Mouse (Mus musculus) fat pad, adult 2 months (tissue): ENCODE results near the gene Adar.

Experiments
- DNase-seq: peaks from one replicate; pipeline ENCODE4 v3.0.0-alpha.2; 2011; ENCODE audit warnings: low read depth, low spot score; ENCODE audit errors: extremely low read depth

Adar gene

GRCm38 (mm10) chr3:89730350-89731331, 15.8 kb downstream of the Adar start:
- peak; percentile 37 for DNase-seq

DNA sequence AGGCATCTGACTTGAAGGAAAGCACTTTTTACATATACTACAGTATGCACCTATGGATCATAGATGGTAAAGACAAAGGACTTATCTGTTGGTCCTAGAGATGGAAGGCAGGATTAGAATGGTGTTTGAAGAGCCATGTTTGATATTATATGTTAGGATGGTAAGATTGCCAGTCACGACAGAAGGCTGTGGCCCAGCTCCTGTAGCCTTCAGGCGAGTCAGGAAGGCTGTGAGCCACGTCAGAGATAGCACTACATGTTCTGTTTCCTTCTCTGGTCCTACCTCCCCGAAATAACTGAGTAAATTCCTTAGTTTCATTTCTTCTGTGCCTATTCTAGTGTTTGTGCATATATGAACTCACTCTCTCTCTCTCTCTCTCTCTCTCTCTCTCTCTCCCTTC, 17.3 kb downstream of the Adar start:
- no peak for DNase-seq

- DNase-seq, result no peak
These were observed 23.7 kb downstream of the Adar start for GRCm38 (mm10) chr3:89738509-89738908.

DNA sequence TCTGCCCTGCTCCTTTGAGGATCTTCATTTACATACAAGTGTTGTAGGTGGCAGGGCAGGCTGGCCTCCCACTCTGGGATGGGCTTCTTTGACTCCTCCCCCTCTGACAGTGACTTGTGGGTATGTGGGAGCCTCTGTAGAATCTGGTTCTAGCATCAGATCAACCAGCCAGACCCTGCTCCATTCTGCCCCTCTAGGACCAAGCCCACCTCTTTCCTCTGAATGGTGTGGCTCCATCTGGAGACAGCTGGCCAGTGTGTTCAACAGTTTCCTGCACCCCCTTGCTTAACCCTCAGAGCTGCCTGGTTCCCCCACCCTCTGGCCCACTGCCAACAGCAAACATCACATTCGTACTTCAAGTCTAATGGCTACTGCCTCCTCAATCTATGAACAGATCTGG, 37.5 kb downstream of the Adar start:
- DNase-seq, result no peak

DNA sequence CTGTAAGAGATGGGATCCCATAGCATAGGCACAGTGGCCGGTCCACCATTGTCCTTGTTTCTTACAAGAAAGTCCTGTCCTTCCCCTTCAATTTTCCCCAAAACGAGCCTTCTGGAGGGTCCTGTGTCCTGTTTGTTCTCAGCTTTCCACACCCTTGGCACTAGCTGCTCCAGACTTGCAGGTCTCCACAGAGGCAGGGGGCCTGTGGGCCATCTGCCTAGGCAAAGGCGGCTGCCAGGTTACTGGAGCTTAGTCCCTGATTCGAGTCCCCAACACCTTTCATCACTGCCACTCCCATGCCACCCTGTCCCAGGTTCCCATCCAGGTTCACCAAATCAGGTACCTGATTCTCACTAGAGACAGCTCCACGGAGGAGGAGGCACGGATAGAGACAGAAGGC, 40.5 kb downstream of the Adar start:
- DNase-seq, result no peak

GRCm38 (mm10) chr3:89757851-89758250, 43.0 kb downstream of the Adar start:
- no peak for DNase-seq

- DNase-seq, result no peak
These were observed 45.0 kb downstream of the Adar start for GRCm38 (mm10) chr3:89759786-89760185.

GRCm38 (mm10) chr3:89764119-89764724, 49.4 kb downstream of the Adar start, which contains the start of gene Chrnb2:
TSS of gene Chrnb2 (minus strand) at chr3:89764632.
- no peak for DNase-seq

DNA sequence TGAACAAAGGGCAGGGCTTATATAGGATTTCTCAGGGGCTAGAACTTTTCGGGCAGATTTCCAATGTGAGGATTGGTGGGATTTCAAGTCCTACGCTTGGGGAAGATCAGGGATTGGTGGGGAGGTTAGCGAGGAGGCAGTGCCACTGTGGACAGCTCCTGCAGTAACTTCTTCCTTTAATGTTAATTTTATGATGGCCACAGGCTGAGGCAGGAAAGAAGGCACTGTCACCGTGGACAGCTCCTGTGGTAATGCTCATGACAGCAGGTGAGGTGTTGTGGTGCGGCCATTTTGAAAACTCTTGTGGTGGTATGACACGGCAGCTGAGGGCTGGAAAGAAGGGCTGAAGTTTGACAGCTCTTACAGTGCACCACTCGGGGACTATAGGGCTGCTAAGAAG, 54.8 kb downstream of the Adar start:
- DNase-seq, result no peak

DNA sequence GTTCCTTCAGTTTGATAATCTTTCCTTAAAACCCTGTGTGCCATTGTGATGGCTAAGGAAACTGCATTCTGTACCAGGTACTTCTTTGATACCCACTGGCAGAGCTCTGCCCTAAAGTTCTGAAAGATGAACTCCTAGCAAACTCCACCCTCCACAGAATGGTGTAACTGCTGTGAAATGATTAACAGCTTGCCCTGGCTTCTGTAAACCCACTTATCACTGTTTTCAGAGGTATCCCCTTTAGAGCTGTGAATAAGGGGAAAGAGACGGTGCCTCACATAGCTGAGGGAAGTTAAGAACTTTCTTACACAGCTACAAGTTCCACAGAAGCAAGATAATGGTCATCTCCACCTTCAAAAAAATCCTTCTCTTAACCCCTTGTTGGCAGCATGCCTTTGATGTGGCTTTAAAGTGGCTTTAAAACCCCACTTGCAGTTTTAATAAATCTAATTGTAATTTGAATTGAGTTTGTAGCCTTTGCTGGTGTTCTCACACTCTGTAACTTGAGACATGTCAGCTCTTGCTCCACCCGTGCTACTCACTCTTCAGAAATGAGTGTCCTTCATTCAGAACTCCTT, 55.7 kb downstream of the Adar start:
- no peak for DNase-seq

- no peak for DNase-seq
These were observed 57.8 kb downstream of the Adar start for GRCm38 (mm10) chr3:89772588-89772967.

- no peak for DNase-seq
These were observed 58.3 kb downstream of the Adar start, which contains the start of gene Ube2q1 for GRCm38 (mm10) chr3:89772968-89773709. TSS of gene Ube2q1 (plus strand) at chr3:89773616.

DNA sequence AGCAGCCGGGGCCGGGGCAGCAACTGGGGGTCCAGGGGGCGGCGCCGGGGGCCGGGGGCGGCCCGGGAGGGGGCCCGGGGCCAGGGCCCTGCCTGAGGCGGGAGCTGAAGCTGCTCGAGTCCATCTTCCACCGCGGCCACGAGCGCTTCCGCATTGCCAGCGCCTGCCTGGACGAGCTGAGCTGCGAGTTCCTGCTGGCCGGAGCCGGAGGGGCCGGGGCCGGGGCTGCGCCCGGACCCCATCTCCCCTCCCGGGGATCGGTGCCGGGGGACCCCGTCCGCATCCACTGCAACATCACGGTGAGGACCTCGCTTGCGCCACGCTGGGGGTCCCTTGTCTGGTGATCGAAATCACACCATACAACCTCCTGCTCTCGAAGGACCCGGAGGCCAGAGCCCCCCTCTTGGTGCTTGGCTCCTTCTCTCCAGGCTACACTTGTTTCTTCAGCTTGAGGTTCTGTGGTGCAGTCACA, 59.0 kb downstream of the Adar start:
- DNase-seq, result no peak

DNA sequence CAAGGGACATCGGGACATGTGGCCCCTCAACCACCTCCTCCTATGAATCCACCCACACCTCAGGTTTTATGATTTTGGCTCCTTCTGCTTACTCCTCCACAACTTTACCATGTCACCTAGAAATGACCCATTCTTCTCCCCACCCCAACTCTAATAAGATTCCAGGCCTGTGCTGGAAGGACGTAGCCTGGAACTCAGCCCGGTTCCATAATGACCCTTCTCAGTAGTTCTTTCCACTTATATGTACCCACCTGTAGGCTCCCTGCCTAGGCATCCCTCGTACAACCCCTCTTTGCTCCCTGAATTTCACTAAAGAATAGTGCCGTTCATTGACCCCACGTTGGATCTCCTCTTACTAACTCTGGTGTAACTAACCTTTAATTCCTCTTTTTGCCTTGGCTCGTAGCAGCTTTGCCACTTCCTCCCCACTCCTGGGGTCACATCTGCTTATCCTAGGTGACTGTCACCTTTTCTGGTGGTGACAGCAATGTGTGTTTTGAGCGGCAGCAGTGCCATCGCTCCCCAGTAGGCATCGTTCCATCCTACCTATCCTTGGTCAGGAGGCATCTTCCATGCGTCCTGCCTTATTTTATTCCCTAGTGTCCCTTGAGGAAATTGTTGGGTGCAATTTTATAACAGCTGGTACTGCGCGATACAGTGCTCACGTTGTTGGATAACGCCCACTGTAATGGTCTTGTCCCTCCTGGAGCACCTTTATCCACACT, 59.6 kb downstream of the Adar start:
- no peak for DNase-seq

GRCm38 (mm10) chr3:89776001-89776400, 61.2 kb downstream of the Adar start:
- DNase-seq, result no peak

- DNase-seq, result no peak
These were observed 65.3 kb downstream of the Adar start for GRCm38 (mm10) chr3:89780102-89780501.

- no peak for DNase-seq
These were observed 66.8 kb downstream of the Adar start for GRCm38 (mm10) chr3:89781640-89782039.

DNA sequence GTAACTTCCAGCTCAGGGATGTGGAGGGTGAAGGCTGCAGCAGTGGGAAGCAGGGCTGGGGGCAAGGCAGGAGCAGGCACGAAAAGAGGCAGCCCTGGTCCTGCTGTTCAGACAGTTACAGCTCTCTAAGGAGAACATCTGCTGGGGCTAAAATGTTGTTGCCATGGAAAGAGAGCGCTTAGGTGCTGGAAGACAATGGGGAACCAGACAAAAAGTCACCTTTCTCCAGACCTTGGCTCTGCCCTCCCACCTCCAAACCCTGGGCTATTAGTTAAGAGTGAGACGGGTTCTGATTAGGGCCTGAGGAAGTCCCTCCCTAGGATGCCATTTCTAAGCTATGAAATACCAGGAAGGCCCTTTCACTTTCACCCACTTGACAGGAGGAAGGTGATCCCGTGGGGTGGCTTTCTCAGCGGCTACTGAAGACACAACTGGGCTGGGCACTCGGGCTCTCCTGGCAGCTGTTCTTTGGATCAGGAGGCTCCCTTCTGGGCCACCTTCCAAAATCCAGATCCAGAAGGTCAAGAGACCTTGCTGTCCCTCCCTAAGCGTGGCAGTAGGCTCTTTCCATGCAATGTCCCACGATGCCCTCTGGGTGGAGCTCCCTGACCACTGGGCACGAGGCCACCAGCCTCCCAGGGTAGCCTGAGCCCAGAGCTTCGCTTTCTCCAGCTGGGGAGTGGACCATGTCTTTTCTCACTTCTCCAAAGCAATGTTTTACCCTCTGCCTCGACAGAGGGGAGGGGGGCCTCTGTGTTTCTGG, 70.3 kb downstream of the Adar start:
- no peak for DNase-seq

- no peak for DNase-seq
These were observed 71.5 kb downstream of the Adar start for GRCm38 (mm10) chr3:89786275-89786674.
